Mouse (Mus musculus): ENCODE results near the gene Uqcrc2.

Gene Uqcrc2

GRCm38 (mm10) chr7:120693831-120694375 lies 58.9 kb downstream of the Uqcrc2 start:
- no peak for DNase-seq

DNA sequence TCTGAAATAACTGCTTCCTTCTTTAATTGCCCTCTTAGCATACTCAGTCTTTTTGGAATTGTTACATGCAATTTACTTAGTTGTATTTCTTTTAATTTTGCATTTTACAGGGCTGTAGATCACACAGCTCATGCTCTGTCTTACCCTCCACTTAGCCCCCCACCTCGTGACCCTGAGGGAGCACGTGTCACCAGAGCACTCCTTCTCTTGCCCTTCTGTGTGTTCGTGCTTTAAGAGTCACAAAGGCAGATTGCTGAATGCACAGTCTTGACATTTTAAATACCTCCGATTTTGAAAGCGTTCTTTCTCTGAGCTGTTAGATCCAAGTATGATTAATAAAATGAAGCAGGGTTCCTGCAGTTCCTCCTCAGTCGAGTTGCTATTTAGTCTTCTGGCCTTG lies 60.2 kb downstream of the Uqcrc2 start:
- no peak for DNase-seq

GRCm38 (mm10) chr7:120695641-120696040 lies 60.7 kb downstream of the Uqcrc2 start:
- DNase-seq = no peak

DNA sequence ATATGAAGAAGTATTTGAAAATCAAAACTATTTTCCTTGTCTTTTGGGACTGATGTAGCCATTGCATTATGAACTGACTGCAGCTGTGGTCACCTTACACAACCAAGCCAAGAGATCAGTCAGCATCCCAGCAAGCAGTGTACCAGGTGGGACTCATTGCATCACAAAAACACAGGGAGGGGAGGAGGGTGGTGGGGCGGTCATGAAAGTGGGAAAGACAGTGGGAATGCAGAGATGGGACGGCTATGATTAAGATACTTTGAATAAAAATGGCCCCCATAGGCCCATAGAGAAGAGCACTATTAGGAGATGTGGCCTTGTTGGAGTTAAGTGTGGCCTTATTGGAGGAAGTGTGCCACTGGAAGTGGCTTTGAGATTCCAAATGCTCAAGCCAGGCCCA lies 61.4 kb downstream of the Uqcrc2 start:
- no peak for DNase-seq

- DNase-seq = no peak
Observed at GRCm38 (mm10) chr7:120699586-120699985, 64.6 kb downstream of the Uqcrc2 start.

DNA sequence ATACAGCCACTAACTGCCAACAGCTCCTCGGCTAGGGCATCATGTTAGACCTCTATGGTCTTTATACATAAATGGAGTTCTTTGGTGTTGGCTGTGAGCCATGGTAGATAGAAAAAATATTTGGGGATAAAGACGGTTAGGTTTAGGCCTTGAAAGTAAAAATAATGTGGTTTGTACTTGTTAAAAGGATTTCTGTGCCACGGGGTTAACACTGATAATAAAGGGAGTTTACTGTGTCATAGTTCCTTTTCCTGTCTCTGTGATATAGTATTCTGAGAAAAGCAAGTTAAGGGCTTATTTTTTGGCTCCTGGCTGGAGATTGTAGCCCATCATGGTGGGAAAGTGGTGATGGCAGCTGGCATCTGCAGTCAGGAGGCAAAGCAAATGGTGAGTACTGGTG lies 68.9 kb downstream of the Uqcrc2 start:
- DNase-seq = no peak
